Mouse (Mus musculus) bone marrow macrophage, adult 2 months (primary cell): ENCODE data around the gene Lmtk2.

Source experiments
- CTCF ChIP-seq: IDR thresholded peaks from 2 replicates; pipeline ENCODE4 v1.5.1; 2012; ENCODE audit warnings: low read depth, mild to moderate bottlenecking, low read length, moderate library complexity
- POLR2A ChIP-seq: IDR thresholded peaks from 2 replicates; pipeline ENCODE4 v1.6.1; 2012; ENCODE audit warnings: mild to moderate bottlenecking, low read depth, low read length, borderline replicate concordance

DNA sequence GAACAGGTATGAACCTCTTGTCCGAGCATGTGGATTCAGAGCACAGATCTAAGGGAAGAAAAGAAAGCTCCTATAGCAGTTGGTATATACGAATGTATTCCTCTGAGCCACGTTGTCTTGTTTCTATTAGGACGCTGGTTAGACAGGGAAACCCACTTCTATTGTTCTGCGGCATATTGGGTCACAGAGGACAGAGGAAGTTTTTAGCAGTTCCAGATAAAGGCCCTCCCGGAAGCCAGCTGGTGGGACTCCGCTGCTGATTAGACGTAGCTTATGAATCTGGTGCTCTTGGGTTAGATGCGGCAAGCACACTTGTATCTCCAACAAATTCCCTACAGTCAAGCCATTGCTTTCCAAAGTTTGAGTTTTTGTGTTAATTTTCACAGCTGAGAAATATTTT is 4.8 kb downstream of the Lmtk2 start:
- no peak for TF ChIP-seq CTCF
- TF ChIP-seq POLR2A, result no peak
